Mouse (Mus musculus) testis, adult 2 months (tissue): ENCODE results near the gene Btbd35f26.
"Not testable (repeated sequence)": the region's sequence is repeated elsewhere in the genome, so short reads cannot be mapped to it uniquely, and the experiment has no call there.

Source experiments
- CTCF ChIP-seq: fragments of 200-500 bp; IDR thresholded peaks from 2 replicates; pipeline ENCODE4 v1.5.1; 2012; ENCODE audit warnings: low read depth, mild to moderate bottlenecking, inconsistent platforms, low read length, moderate library complexity; ENCODE audit not compliant: control insufficient read depth, insufficient read depth, insufficient replicate concordance
- POLR2A ChIP-seq: fragments of 200-500 bp; IDR thresholded peaks from 2 replicates; pipeline ENCODE4 v1.6.1; 2012; ENCODE audit warnings: low read depth, mild to moderate bottlenecking, inconsistent platforms, low read length, moderate library complexity; ENCODE audit not compliant: control insufficient read depth

GRCm38 (mm10) chrX:31341924-31342323, 5.7 kb downstream of the Btbd35f26 start:
- TF ChIP-seq POLR2A, CTCF: not testable (repeated sequence)
